Mouse (Mus musculus) splenic B cell, adult 2 months (primary cell): ENCODE data around the gene Aldh2.
A peak's percentile ranks its signal among the peaks of the same experiment; 100 is the strongest.
"Not testable (repeated sequence)": the region's sequence is repeated elsewhere in the genome, so short reads cannot be mapped to it uniquely, and the experiment has no call there.

ENCODE experiments used
- DNase-seq: peaks from one replicate; pipeline ENCODE4 v3.0.0-alpha.2; 2011; ENCODE audit warnings: low read depth, low spot score
- H3K27me3 ChIP-seq: 2 replicates; pipeline ENCODE4 v1.6.1; 2012; ENCODE audit warnings: mild to moderate bottlenecking, low read length, moderate library complexity, mixed read lengths; ENCODE audit not compliant: control insufficient read depth, poor library complexity, insufficient read depth, severe bottlenecking
- H3K36me3 ChIP-seq: 2 replicates; pipeline ENCODE4 v1.6.1; 2012; ENCODE audit warnings: mild to moderate bottlenecking, low read length, moderate library complexity, mixed read lengths; ENCODE audit not compliant: control insufficient read depth, poor library complexity, insufficient read depth, severe bottlenecking

The Aldh2 gene

GRCm38 (mm10) chr5:121545793-121546529 lies 47.7 kb downstream of the Aldh2 start, which contains the start of gene Mapkapk5:
Gene Mapkapk5 (minus strand): TSS chr5:121545905.
- no peaks in the 10 kb centered on the region for H3K27me3 ChIP-seq
- DNase-seq, result peak; percentile 97
- H3K36me3 ChIP-seq, result no peaks in the 10 kb centered on the region

DNA sequence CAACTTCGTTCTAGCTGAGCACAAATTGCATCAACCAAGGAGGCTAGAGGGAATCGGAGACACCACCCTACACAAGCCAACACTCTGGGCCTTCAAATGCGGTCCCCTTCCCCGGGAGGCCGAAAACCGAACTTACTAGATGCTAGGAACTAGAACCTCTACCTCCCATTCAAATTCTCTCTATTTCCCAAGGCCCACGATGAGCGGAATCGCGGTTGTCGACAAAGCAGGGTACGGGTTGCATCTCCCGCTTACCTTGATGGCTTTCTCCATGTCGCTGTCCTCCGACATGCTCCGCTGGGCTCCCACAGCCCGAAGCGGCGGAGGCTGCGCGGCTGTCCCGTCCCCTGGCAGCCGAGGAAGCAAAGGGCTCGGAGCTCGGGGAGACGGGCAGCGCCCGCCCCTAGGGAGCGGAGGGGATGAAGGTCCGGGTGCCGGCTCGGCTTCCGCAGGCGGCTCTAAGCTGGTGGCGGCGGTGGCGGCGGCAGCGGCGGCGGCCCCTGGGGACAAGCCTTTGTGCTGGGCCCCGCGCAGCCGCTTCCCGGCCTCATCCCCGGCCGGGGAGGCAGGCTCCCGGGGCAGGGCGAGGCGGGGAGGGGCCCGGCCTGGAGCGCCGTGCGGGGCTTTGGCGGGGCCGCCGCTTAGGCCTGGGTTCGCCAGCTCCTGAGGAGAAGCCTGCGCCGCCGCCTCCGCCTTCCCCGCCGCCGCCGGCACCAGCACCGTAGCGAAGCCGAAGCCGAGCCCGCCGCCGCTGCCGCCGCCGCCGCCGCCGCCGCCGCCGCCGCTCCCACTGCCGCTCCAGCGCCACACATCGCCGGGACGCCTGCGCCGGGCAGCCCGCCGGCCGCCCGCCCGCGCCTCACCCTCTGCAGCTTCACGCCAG lies 48.5 kb downstream of the Aldh2 start, which contains the start of the genes Adam1a and Gm42878:
TSS of gene Adam1a (minus strand) at position 573 of the 883 bp plus-strand sequence.
TSS of gene Gm42878 (minus strand) at position 573 of the 883 bp plus-strand sequence.
- H3K27me3 ChIP-seq, result no peaks in the 10 kb centered on the region
- H3K36me3 ChIP-seq, result no peaks in the 10 kb centered on the region
- peak; percentile 47 for DNase-seq

DNA sequence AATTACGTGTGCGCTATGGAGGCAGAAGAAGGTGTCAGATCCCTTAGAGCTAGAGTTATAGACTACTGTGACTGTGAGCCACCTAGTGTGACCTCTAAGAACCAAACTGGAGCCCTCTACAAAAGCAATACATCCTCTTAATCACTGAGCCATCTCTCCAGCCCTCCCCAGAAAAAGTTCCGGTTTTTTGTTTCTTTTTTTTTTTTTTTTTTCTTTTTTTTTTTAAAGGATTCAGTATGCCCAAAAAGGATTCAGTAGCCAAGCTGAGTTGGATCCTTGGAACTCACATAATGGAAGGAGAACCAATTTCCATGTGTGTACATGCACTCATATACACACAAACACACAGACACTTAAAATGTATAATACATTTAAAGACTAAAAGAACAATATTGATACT lies 50.3 kb downstream of the Aldh2 start:
- Histone ChIP-seq H3K27me3 (no peaks in the 10 kb centered on the region), H3K36me3 (0 out of 2 replicates have a peak, but pooled peaks cover 2% of the 10 kb centered on the region)
- no peak for DNase-seq

DNA sequence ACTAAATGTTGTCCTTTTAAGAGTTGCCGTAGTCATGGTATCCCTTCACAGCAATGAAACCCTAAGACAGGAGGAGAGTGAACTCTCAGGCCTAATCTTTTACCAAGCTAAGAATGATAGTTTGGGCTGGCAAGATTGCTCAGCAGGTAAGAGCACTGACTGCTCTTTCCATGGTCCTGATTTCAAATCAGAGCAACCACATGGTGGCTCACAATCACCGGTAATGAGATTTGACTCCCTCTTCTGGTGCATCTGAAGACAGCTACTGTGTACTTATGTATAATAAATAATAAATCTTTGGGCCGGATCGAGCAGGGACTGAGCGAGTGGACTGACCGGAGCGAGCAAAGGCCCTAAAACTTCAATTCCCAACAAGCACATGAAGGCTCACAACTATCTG lies 52.4 kb downstream of the Aldh2 start:
- Histone ChIP-seq H3K27me3 (no peaks in the 10 kb centered on the region), H3K36me3 (peaks cover 10% of the 10 kb centered on the region; the same call in 1 of the 2 replicates)
- peak; percentile 36 for DNase-seq

- no peak for DNase-seq
- Histone ChIP-seq H3K36me3 (peaks cover 10% of the 10 kb centered on the region; the same call in 1 of the 2 replicates), H3K27me3 (no peaks in the 10 kb centered on the region)
Measured at GRCm38 (mm10) chr5:121540066-121540465, 53.6 kb downstream of the Aldh2 start.

GRCm38 (mm10) chr5:121537588-121537987 lies 56.0 kb downstream of the Aldh2 start:
- no peak for DNase-seq
- H3K36me3 ChIP-seq, result peaks cover 14% of the 10 kb centered on the region; the same call in 1 of the 2 replicates
- no peaks in the 10 kb centered on the region for H3K27me3 ChIP-seq

DNA sequence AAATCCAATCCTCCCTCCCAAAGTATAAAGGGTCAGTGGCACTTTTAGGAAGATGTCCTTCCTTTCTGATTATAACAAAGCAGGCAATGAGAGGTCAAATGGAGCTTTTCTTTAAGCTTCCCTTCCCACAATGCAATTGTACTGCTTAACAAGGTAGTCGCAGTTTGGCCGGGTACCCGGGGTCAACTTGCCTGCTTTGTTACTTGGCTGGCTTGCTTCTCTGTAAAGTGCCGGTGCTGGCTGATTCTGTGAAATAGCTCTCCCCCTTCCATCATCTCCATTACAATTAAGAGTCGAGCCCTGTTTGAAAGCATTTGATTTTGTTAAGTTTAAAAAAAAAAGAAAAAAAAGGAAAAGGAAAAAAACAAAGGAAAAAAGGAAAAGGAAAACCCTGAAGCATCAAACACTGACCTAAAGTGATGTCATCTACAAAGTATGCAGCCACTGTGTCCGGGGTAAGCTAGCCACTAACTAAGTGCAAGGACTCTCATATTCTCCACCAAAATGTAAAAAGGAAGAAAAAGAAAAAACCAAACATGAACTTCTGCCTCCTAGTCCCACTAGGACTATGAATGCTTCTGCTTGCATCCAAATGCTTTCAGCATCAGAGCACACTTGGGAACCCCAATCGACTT lies 56.6 kb downstream of the Aldh2 start:
- Histone ChIP-seq H3K27me3 (no peaks in the 10 kb centered on the region), H3K36me3 (peaks cover 19% of the 10 kb centered on the region; the same call in 1 of the 2 replicates)
- DNase-seq, result no peak

GRCm38 (mm10) chr5:121535116-121535515 lies 58.5 kb downstream of the Aldh2 start:
- Histone ChIP-seq H3K36me3 (peaks cover 19% of the 10 kb centered on the region; the same call in 1 of the 2 replicates), H3K27me3 (no peaks in the 10 kb centered on the region)
- DNase-seq, result no peak

DNA sequence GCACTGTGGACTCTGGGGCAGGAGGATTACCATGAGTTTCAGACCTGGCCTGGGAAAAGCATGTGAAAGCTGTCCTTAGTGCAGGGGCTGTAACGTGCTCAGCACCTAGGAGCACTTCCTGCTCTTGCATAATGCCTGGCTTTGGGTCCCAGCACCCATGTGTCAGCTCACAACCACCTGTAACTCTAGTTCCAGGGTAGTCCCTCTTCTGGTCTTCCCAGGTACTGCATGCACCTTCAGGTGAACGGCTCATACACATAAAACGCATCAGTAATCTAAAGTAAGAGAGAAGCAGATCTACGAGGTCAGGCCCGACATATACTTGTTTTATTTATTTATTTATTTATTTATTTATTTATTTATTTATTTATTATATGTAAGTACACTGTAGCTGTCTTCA lies 59.1 kb downstream of the Aldh2 start:
- Histone ChIP-seq H3K36me3 (peaks cover 19% of the 10 kb centered on the region; the same call in 1 of the 2 replicates), H3K27me3 (no peaks in the 10 kb centered on the region)
- DNase-seq, result peak; percentile 58

DNA sequence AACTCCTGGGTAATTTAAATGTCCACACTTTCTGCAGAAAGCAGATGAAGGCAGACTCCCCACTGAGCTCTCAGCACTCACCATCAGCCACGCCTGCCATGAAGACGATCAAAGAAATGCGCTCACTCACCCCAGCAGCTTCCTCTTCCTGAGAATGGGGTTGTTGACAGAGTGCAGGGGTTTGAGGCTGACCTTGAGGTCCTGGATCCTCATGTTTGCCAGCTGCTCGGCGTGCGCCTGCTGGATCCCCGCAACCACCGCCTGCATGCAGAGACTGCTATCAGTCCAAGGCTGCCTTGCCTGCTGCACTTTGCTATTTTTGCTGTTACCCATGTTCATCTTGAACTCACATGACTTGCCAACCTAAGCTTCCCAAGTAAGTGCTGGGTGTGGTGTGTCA lies 66.7 kb downstream of the Aldh2 start:
- H3K27me3 ChIP-seq, result no peaks in the 10 kb centered on the region
- H3K36me3 ChIP-seq, result peaks cover 18% of the 10 kb centered on the region

DNA sequence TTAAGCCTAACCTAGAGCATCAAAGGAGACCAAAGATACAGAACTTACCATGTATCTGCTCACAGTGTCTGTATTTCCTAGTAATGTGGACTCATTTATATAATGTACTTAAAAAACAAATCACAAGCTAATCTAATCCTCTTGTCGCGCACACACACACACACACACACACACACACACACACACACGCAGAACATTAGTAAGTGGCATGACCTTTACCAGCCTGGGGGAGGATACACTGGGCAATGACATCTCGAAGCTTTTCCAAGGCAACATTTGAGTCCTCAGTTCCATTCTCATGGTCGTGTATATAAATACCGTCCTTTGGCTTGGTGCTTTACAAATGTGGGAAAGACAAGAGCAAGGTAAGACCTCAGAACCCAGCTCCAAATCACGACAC lies 67.1 kb downstream of the Aldh2 start:
- no peak for DNase-seq
- Histone ChIP-seq H3K27me3 (no peaks in the 10 kb centered on the region), H3K36me3 (peaks cover 18% of the 10 kb centered on the region)

More for the DNA sequence above, 66.7 kb downstream of the Aldh2 start:
- DNase-seq, result no peak

DNA sequence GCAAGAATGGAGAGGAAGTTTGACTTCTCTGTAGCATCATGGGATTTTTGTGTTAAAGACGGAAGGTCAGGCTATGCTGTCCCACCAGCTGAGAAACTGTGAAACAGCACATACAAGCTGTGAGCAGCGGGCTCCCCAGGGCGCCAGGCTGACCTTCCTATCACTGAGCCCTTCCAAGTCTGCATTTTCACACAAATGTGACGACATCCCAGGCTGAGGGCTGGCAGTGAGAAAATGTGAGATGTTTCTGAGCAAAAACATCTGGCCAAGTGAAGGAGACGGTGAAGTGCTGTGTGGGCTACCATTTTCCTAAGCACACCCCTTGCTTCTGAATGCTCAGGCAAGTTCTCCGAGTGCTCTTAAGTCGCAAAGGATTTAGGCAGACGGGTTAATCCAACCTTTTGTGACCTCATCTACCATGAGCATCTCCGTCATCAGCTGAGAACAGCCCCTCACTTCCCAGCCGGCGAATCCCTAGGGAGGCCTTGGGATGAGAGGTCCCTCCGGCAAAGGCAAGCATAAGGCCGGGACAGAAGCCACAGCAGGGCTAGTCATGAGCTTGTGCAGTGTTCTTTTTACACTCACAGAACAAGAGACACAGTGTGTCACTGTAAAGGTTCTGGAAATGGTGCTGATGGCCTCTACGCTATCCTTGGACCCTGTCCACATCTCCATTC lies 67.7 kb downstream of the Aldh2 start:
- DNase-seq, result no peak
- H3K36me3 ChIP-seq, result peaks cover 18% of the 10 kb centered on the region
- no peaks in the 10 kb centered on the region for H3K27me3 ChIP-seq

DNA sequence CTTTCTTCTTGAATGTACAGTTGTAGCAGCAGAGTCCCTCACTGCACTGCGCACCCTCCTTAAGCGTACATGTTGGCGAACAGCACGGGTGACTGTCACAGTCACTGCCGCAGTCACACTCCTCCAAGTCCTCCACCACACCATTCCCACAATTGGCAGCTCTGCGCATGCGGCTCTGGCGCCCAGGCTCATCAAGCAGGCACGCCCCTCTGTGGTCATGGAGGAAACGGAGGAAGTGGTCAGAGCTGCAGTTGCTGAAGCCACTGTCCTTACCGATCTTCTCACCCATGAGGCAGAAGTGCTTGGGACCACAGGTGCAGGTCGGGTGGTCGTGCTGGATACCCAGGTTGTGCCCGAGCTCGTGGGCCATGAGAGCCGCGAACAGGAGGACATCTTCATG lies 73.9 kb downstream of the Aldh2 start:
- not testable (repeated sequence) for H3K27me3 ChIP-seq, H3K36me3 ChIP-seq, DNase-seq

GRCm38 (mm10) chr5:121518983-121519382 lies 74.6 kb downstream of the Aldh2 start:
- DNase-seq, result no peak
- H3K36me3 ChIP-seq, result 0 out of 2 replicates have a peak, but pooled peaks cover 2% of the 10 kb centered on the region
- H3K27me3 ChIP-seq, result no peaks in the 10 kb centered on the region
